Mouse (Mus musculus) lung, embryonic 14.5 days (tissue): ENCODE data around the gene 2200002D01Rik. TPM values are rescaled to one million over a fixed set of nuclear protein-coding genes. Genes with fewer than 3 reads are reported as not detected.
A peak's percentile ranks its signal among the peaks of the same experiment; 100 is the strongest.
"Not testable (repeated sequence)": the region's sequence is repeated elsewhere in the genome, so short reads cannot be mapped to it uniquely, and the experiment has no call there.

Experiments
- ATAC-seq: fragments of 200-750 bp; cut with Nextera tagmentation; 2 replicates; pipeline ENCODE4 v1.8.0; 2017; ENCODE audit warnings: mild to moderate bottlenecking, moderate TSS enrichment, moderate library complexity; ENCODE audit not compliant: insufficient read depth
- DNase-seq: peaks from one replicate; pipeline ENCODE4 v3.0.0-alpha.2; 2015
- H3K27ac ChIP-seq: fragments of 300-500 bp; sonication (generic); 2 replicates; pipeline ENCODE4 v1.5.1; 2014; ENCODE audit warnings: low read depth, mild to moderate bottlenecking, moderate library complexity
- H3K27me3 ChIP-seq: fragments of 300-500 bp; sonication (generic); 2 replicates; pipeline ENCODE4 v1.6.1; 2014; ENCODE audit warnings: low read length, control low read depth; ENCODE audit not compliant: insufficient read depth
- H3K36me3 ChIP-seq: fragments of 300-500 bp; sonication (generic); 2 replicates; pipeline ENCODE4 v1.6.1; 2014; ENCODE audit warnings: control low read depth; ENCODE audit not compliant: insufficient read depth
- H3K4me1 ChIP-seq: fragments of 300-500 bp; sonication (generic); 2 replicates; pipeline ENCODE4 v1.6.1; 2014; ENCODE audit warnings: antibody characterized with exemption, control low read depth; ENCODE audit not compliant: insufficient read depth
- H3K4me2 ChIP-seq: fragments of 300-500 bp; sonication (generic); 2 replicates; pipeline ENCODE4 v1.6.1; 2014; ENCODE audit warnings: mild to moderate bottlenecking
- H3K4me3 ChIP-seq: fragments of 300-500 bp; sonication (generic); 2 replicates; pipeline ENCODE4 v1.5.1; 2014; ENCODE audit warnings: low read depth, low read length
- H3K9ac ChIP-seq: fragments of 300-500 bp; sonication (generic); 2 replicates; pipeline ENCODE4 v1.6.1; 2014
- H3K9me3 ChIP-seq: fragments of 300-500 bp; sonication (generic); 2 replicates; pipeline ENCODE4 v1.6.1; 2016; ENCODE audit warnings: low read depth, low read length, control low read depth
- CTCF ChIP-seq: IDR thresholded peaks from 2 replicates; pipeline ENCODE4 v1.5.1; 2016; ENCODE audit warnings: antibody characterized with exemption, low read depth
- WGBS: fragments of 180-500 bp; shearing (Covaris S2); extraction: QIAGEN DNeasy Blood & Tissue Kit; methylation state at CpG from one replicate; pipeline ENCODE4 v1.1.7; 2014; 5-methylcytosine and 5-hydroxymethylcytosine counted together
- polyA plus RNA-seq: library from polyadenylated mRNA; unstranded; fragments of >200 nt; fragmentation: Nextera tagmentation; extraction: Ambion mirVana; gene quantifications from 2 replicates; pipeline ENCODE4 v1.2.1, GENCODE M21; 2014

Gene 2200002D01Rik
- polyA plus RNA-seq, 1 experiment from 2014 or later = 4.7 TPM

GRCm38 (mm10) chr7:29212199-29212765, 36.0 kb downstream of the 2200002D01Rik start:
- H3K36me3 ChIP-seq = no peaks in the 10 kb centered on the region
- 15% methylated on average over 26 of the region's 26 CpGs for WGBS
- peaks cover 7% of the 10 kb centered on the region; the same call in 1 of the 2 replicates for H3K4me1 ChIP-seq
- DNase-seq = peak; percentile 46
- no peak overlapping the region for H3K27ac ChIP-seq
- peaks cover 3% of the 10 kb centered on the region; the same call in 1 of the 2 replicates for H3K9me3 ChIP-seq
- no peak for ATAC-seq
- no peak overlapping the region for H3K9ac ChIP-seq
- no peak for TF ChIP-seq CTCF
- peaks cover 6% of the 10 kb centered on the region; the same call in 1 of the 2 replicates for H3K27me3 ChIP-seq
- peak overlapping the region; percentile 33 for H3K4me3 ChIP-seq
- peak overlapping the region; percentile 62 for H3K4me2 ChIP-seq

DNA sequence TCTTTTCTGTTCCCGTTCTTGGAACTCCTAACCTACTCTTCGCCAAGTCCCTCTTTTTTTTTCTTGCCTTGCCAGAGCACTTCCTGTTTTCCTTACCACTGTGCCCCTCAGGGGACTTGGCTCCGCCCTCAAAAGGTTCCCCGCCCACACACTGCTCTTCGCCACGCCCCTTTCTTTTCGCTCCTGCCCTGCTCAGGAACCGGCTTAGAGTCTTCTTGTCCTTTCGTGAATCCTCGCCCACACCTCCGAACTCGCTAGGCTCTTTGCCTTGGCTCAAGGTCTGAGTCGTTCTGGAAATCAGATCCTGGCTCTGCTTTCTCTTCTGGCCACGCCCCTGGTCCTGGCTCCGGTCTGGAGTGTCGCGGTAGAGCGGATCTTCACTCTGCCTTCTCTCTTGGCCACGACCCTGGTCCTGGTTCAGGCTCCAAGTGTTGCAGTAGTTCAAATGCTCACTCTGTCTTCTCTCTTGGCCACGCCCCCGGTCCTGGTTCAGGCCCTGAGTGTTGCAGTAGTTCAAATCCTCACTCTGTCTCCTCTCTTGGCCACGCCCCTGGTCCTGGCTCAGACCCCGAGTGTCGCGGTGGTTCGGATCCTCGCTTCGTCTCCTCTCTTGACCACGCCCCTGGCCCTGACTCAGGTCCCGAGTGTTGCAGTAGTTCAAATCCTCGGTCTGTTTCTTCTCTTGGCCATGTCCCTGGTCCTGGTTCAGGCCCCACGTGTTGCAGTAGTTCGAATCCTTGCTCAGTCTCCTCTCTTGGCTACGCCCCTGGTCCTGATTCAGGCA, 36.7 kb downstream of the 2200002D01Rik start:
- ATAC-seq (peak; percentile 85), DNase-seq (peak; percentile 94)
- H3K36me3 ChIP-seq = no peaks in the 10 kb centered on the region
- H3K27me3 ChIP-seq = peaks cover 6% of the 10 kb centered on the region; the same call in 1 of the 2 replicates
- peak overlapping the region; percentile 33 for H3K4me3 ChIP-seq
- 4% methylated on average over 34 of the region's 34 CpGs for WGBS
- no peak for TF ChIP-seq CTCF
- H3K27ac ChIP-seq = peak overlapping the region; percentile 80
- H3K4me1 ChIP-seq = peaks cover 7% of the 10 kb centered on the region; the same call in 1 of the 2 replicates
- no peak overlapping the region for H3K9ac ChIP-seq
- peak overlapping the region; percentile 62 for H3K4me2 ChIP-seq
- peaks cover 3% of the 10 kb centered on the region; the same call in 1 of the 2 replicates for H3K9me3 ChIP-seq

GRCm38 (mm10) chr7:29211013-29211412, 37.3 kb downstream of the 2200002D01Rik start:
- Histone ChIP-seq H3K27ac (peak overlapping the region; percentile 80; the same call in 1 of the 2 replicates), H3K4me3 (peak overlapping the region; percentile 33), H3K4me2 (peak overlapping the region; percentile 62)
- H3K9me3 ChIP-seq, H3K9ac ChIP-seq, H3K27me3 ChIP-seq, H3K36me3 ChIP-seq, H3K4me1 ChIP-seq: not testable (repeated sequence)
- ATAC-seq = peak; percentile 11; the same call in 1 of the 2 replicates
- 22% methylated on average over 12 of the region's 15 CpGs for WGBS
- peak; percentile 14 for DNase-seq

GRCm38 (mm10) chr7:29202577-29202976, 45.7 kb downstream of the 2200002D01Rik start:
- H3K4me3 ChIP-seq = no peak overlapping the region
- WGBS = 76% methylated on average over 6 of the region's 6 CpGs
- ATAC-seq (no peak), DNase-seq (no peak)
- no peak for TF ChIP-seq CTCF
- no peaks in the 10 kb centered on the region for H3K36me3 ChIP-seq
- H3K9ac ChIP-seq = no peak overlapping the region
- H3K9me3 ChIP-seq = no peaks in the 10 kb centered on the region
- no peaks in the 10 kb centered on the region for H3K4me1 ChIP-seq
- no peak overlapping the region for H3K4me2 ChIP-seq
- H3K27ac ChIP-seq = no peak overlapping the region
- H3K27me3 ChIP-seq = no peaks in the 10 kb centered on the region

Other genes starting within 250 kb of the 2200002D01Rik start
- 0.22 and 0.45 TPM in 2 replicates for gene Ryr1, start 123.3 kb downstream of the 2200002D01Rik start, polyA plus RNA-seq
- gene Rasgrp4, start 113.6 kb downstream of the 2200002D01Rik start, polyA plus RNA-seq = 0.95 and 1.0 TPM in 2 replicates
- 10.7 and 16.3 TPM in 2 replicates for gene Fam98c, start 92.2 kb downstream of the 2200002D01Rik start, polyA plus RNA-seq
- 0.17 and 0.28 TPM in 2 replicates for gene Ggn, start 78.3 kb downstream of the 2200002D01Rik start, polyA plus RNA-seq
- gene Spred3, start 78.1 kb downstream of the 2200002D01Rik start, polyA plus RNA-seq = 1.7 and 2.5 TPM in 2 replicates
- 284 and 285 TPM in 2 replicates for gene Psmd8, start 67.8 kb downstream of the 2200002D01Rik start, polyA plus RNA-seq
- 0.57 and 0.87 TPM in 2 replicates for gene Catsperg1, start 34.4 kb downstream of the 2200002D01Rik start, polyA plus RNA-seq
- 0.84 and 1.1 TPM in 2 replicates for gene Kcnk6, start 16.0 kb downstream of the 2200002D01Rik start, polyA plus RNA-seq
- gene Yif1b, start 10.1 kb downstream of the 2200002D01Rik start, polyA plus RNA-seq = 121 and 123 TPM in 2 replicates
- gene Spint2, start 33.4 kb upstream of the 2200002D01Rik start, polyA plus RNA-seq = 243 and 265 TPM in 2 replicates
- 114 and 127 TPM in 2 replicates for gene Ppp1r14a, start 40.8 kb upstream of the 2200002D01Rik start, polyA plus RNA-seq
- gene Dpf1, start 55.5 kb upstream of the 2200002D01Rik start, polyA plus RNA-seq = 13.5 and 14.7 TPM in 2 replicates